Mouse (Mus musculus) MEL (cell line): ENCODE data around the gene Alyref2. TPM values are rescaled to one million over a fixed set of nuclear protein-coding genes. Genes with fewer than 3 reads are reported as not detected.

ENCODE experiments used
- DNase-seq: peaks from one replicate; pipeline ENCODE4 v3.0.0; 2011; ENCODE audit warnings: low read depth, low spot score
- H3K27ac ChIP-seq: 2 replicates; pipeline ENCODE4 v1.5.1; 2012; ENCODE audit warnings: low read depth, mild to moderate bottlenecking, control low read depth, low read length, moderate library complexity; ENCODE audit not compliant: control insufficient read depth
- H3K27me3 ChIP-seq, 2 experiments: fragments of 150-350 bp in 1 of 2; sonication (generic) in 1 of 2; 2 replicates each; pipeline ENCODE4 v1.6.1; 2012; ENCODE audit warnings: low read length in 2 of 2, mild to moderate bottlenecking in 2 of 2, improper control_type of control experiment in 1 of 2, moderate library complexity in 1 of 2; ENCODE audit not compliant: insufficient read depth in 2 of 2, control insufficient read depth in 1 of 2
- H3K36me3 ChIP-seq, 2 experiments: 2 replicates each; pipeline ENCODE4 v1.6.1; 2012 to 2014; ENCODE audit warnings: low read length in 2 of 2, improper control_type of control experiment in 1 of 2, inconsistent platforms in 1 of 2, mild to moderate bottlenecking in 1 of 2; ENCODE audit not compliant: insufficient read depth in 2 of 2, control insufficient read depth in 1 of 2
- H3K4me1 ChIP-seq, 2 experiments: fragments of 150-350 bp in 1 of 2; sonication (generic) in 1 of 2; 2 replicates each; pipeline ENCODE4 v1.6.1; 2012; ENCODE audit warnings: low read length in 2 of 2, improper control_type of control experiment in 1 of 2, mild to moderate bottlenecking in 1 of 2; ENCODE audit not compliant: insufficient read depth in 2 of 2, control insufficient read depth in 1 of 2
- H3K4me3 ChIP-seq, 2 experiments: fragments of 150-350 bp in 1 of 2; sonication (generic) in 1 of 2; 2 replicates each; pipeline ENCODE4 v1.5.1; 2012; ENCODE audit warnings: low read depth in 2 of 2, low read length in 2 of 2, mild to moderate bottlenecking in 2 of 2, moderate library complexity in 2 of 2, control low read depth in 1 of 2, improper control_type of control experiment in 1 of 2; ENCODE audit not compliant: control insufficient read depth in 1 of 2, insufficient read depth in 1 of 2
- H3K79me2 ChIP-seq: 2 replicates; pipeline ENCODE4 v1.6.1; 2012; ENCODE audit warnings: mild to moderate bottlenecking, low read length, moderate library complexity; ENCODE audit not compliant: control insufficient read depth, poor library complexity, insufficient read depth
- H3K9ac ChIP-seq: 2 replicates; pipeline ENCODE4 v1.6.1; 2012; ENCODE audit warnings: low read depth, mild to moderate bottlenecking, control low read depth, low read length, moderate library complexity; ENCODE audit not compliant: control insufficient read depth, poor library complexity, severe bottlenecking
- H3K9me3 ChIP-seq: fragments of 150-350 bp; sonication (generic); replicated peaks from 2 replicates; pipeline ENCODE4 v1.6.1; 2012; ENCODE audit warnings: mild to moderate bottlenecking, low read length, improper control_type of control experiment, moderate library complexity; ENCODE audit not compliant: insufficient read depth
- CTCF ChIP-seq, 3 experiments: IDR thresholded peaks in 2 of 3; conservative IDR thresholded peaks in 1 of 3; 2 replicates each; pipeline ENCODE4 v1.5.1; 2011 to 2012; ENCODE audit warnings: low read length in 3 of 3, low read depth in 2 of 3, mild to moderate bottlenecking in 2 of 3, improper control_type of control experiment in 1 of 3, inconsistent platforms in 1 of 3, mixed read lengths in 1 of 3, moderate library complexity in 1 of 3; ENCODE audit not compliant: control insufficient read depth in 1 of 3, insufficient read depth in 1 of 3, poor library complexity in 1 of 3, severe bottlenecking in 1 of 3
- ETS1 ChIP-seq: IDR thresholded peaks from 2 replicates; pipeline ENCODE4 v1.6.1; 2012; ENCODE audit warnings: low read depth, mild to moderate bottlenecking, inconsistent platforms, low read length, improper control_type of control experiment, moderate library complexity
- GABPA ChIP-seq: IDR thresholded peaks from 2 replicates; pipeline ENCODE4 v1.6.1; 2012; ENCODE audit warnings: low read depth, mild to moderate bottlenecking, inconsistent platforms, low read length, improper control_type of control experiment, moderate library complexity
- HCFC1 ChIP-seq: IDR thresholded peaks from 2 replicates; pipeline ENCODE4 v1.6.1; 2012; ENCODE audit warnings: low read depth, mild to moderate bottlenecking, inconsistent platforms, low read length, improper control_type of control experiment, moderate library complexity
- JUND ChIP-seq: IDR thresholded peaks from 2 replicates; pipeline ENCODE4 v1.6.1; 2011; ENCODE audit warnings: low read depth, mild to moderate bottlenecking, improper control_type of control experiment, low read length
- MAFK ChIP-seq: IDR thresholded peaks from 2 replicates; pipeline ENCODE4 v1.6.1; 2011; ENCODE audit warnings: low read depth, mild to moderate bottlenecking, low read length, improper control_type of control experiment, borderline replicate concordance
- NELFE ChIP-seq: IDR thresholded peaks from 2 replicates; pipeline ENCODE4 v1.6.1; 2011; ENCODE audit warnings: low read depth, low read length, improper control_type of control experiment
- POLR2A ChIP-seq, 2 experiments: IDR thresholded peaks; 2 replicates each; pipeline ENCODE4 v1.6.1; 2011 to 2012; ENCODE audit warnings: low read length in 2 of 2, mild to moderate bottlenecking in 2 of 2, control low read depth in 1 of 2, improper control_type of control experiment in 1 of 2, low read depth in 1 of 2, moderate library complexity in 1 of 2; ENCODE audit not compliant: control insufficient read depth in 1 of 2, insufficient read depth in 1 of 2, poor library complexity in 1 of 2
- POLR2AphosphoS2 ChIP-seq: IDR thresholded peaks from 2 replicates; pipeline ENCODE4 v1.6.1; 2011; ENCODE audit warnings: low read length, improper control_type of control experiment
- POLR2AphosphoS5 ChIP-seq: IDR thresholded peaks from 2 replicates; pipeline ENCODE4 v1.6.1; 2012; ENCODE audit warnings: low read depth, borderline replicate concordance, mild to moderate bottlenecking, inconsistent platforms, low read length, moderate library complexity, mixed read lengths
- RAD21 ChIP-seq: IDR thresholded peaks from 2 replicates; pipeline ENCODE4 v1.6.1; 2011; ENCODE audit warnings: mild to moderate bottlenecking, low read depth, low read length, improper control_type of control experiment
- RCOR1 ChIP-seq: IDR thresholded peaks from 2 replicates; pipeline ENCODE4 v1.6.1; 2012; ENCODE audit warnings: low read depth, mild to moderate bottlenecking, inconsistent platforms, low read length, improper control_type of control experiment
- SIN3A ChIP-seq: IDR thresholded peaks from 2 replicates; pipeline ENCODE4 v1.6.1; 2012; ENCODE audit warnings: low read length, improper control_type of control experiment, inconsistent platforms
- SMC3 ChIP-seq: IDR thresholded peaks from 2 replicates; pipeline ENCODE4 v1.6.1; 2011; ENCODE audit warnings: low read depth, low read length, improper control_type of control experiment
- TBP ChIP-seq: IDR thresholded peaks from 2 replicates; pipeline ENCODE4 v1.8.0; 2011; ENCODE audit warnings: low read depth, low read length, improper control_type of control experiment
- UBTF ChIP-seq: IDR thresholded peaks from 2 replicates; pipeline ENCODE4 v1.6.1; 2012; ENCODE audit warnings: low read depth, mild to moderate bottlenecking, inconsistent platforms, low read length, improper control_type of control experiment, moderate library complexity, borderline replicate concordance; ENCODE audit not compliant: insufficient read depth
- USF1 ChIP-seq: IDR thresholded peaks from 2 replicates; pipeline ENCODE4 v1.6.1; 2014; ENCODE audit warnings: low read depth, mild to moderate bottlenecking, inconsistent platforms, low read length, improper control_type of control experiment, moderate library complexity
- ZC3H11A ChIP-seq: IDR thresholded peaks from 2 replicates; pipeline ENCODE4 v1.6.1; 2012; ENCODE audit warnings: low read depth, mild to moderate bottlenecking, inconsistent platforms, low read length, improper control_type of control experiment
- ZMIZ1 ChIP-seq: IDR thresholded peaks from 2 replicates; pipeline ENCODE4 v1.6.1; 2012; ENCODE audit warnings: low read depth, mild to moderate bottlenecking, inconsistent platforms, low read length, improper control_type of control experiment, moderate library complexity
- polyA plus RNA-seq, 2 experiments: library from polyadenylated mRNA; stranded (reverse) in 1 of 2; unstranded in 1 of 2; fragments of >175 nt in 1 of 2; fragments of >200 nt in 1 of 2; gene quantifications; 2 replicates each; pipeline versions ENCODE4 v1.2.1 to v1.2.4; 2012; ENCODE audit warnings: low replicate concordance in 2 of 2, low read depth in 1 of 2; ENCODE audit not compliant: insufficient read length in 2 of 2, insufficient read depth in 1 of 2, missing spikeins in 1 of 2
- total RNA-seq: library from RNA; depleted of rRNA; stranded (reverse); fragments of 300-350 nt; gene quantifications from 2 replicates; pipeline ENCODE4 v1.2.3, GENCODE M21; 2012

Alyref2 gene
- total and polyA plus RNA-seq, 3 experiments: 5.5 to 8.8 TPM; not detected in 1

DNA sequence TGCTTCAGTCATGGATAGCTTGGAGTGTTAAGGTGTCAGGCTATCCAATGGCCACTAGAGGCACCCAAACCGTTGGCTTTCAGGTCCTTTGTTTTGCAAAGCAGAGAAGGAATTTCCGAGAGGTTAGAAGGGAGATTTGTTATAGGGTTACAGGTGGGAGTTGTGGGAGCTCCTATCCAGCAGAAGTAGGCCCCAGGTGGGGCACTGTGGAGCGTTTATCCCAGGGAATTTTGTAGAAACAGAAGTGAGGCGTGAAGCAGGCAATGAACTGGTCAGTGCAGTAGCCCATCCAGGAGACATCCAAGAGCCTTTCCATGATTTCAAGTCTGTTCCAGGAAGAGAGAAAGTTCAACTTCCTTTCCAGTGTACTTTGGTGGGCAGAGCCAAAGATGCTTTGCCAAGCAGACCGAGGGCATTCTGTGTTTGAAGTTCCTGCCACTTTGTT is 1.6 kb upstream of the Alyref2 start:
- no peak overlapping the region for H3K9ac ChIP-seq
- H3K4me3 ChIP-seq: no peak overlapping the region

GRCm38 (mm10) chr1:171502388-171503249 is 659 bp upstream of the Alyref2 start:
- TF ChIP-seq POLR2AphosphoS5 (peak; percentile 98; the same call in 1 of the 2 replicates), USF1 (no peak), ZC3H11A (no peak), JUND (no peak), POLR2AphosphoS2 (peak; percentile 98), HCFC1 (peak; percentile 41; the same call in 1 of the 2 replicates), TBP (peak; percentile 98), RCOR1 (0 out of 2 replicates have a peak, but pooled peaks have one; percentile 5), POLR2A (IDR thresholded peaks at IDR 0.05; ENCODE audit: control insufficient read depth in 1 of 2, insufficient read depth in 1 of 2, low read depth in 1 of 2, low read length in 2 of 2, poor library complexity in 1 of 2) (peak; percentile 80 to 82), NELFE (peak; percentile 70), ETS1 (peak; percentile 88), SMC3 (no peak), ZMIZ1 (peak; percentile 99), CTCF (IDR thresholded peaks at IDR 0.05 in 2 of 3, conservative IDR thresholded peaks at IDR 0.05 in 1 of 3; ENCODE audit: control insufficient read depth in 1 of 3, insufficient read depth in 1 of 3, low read depth in 2 of 3, low read length in 3 of 3, poor library complexity in 1 of 3, severe bottlenecking in 1 of 3) (peak; percentile 51 to 68 (median 67)), MAFK (no peak), SIN3A (peak; percentile 58; the same call in 1 of the 2 replicates), GABPA (no peak)
- DNase-seq: peak; percentile 95
- Histone ChIP-seq H3K36me3 (no peaks in the 10 kb centered on the region; a peak in 1 of 4 replicates), H3K27ac (peak overlapping the region; percentile 90), H3K9ac (peak overlapping the region; percentile 71), H3K9me3 (no peaks in the 10 kb centered on the region), H3K27me3 (no peaks in the 10 kb centered on the region), H3K4me3 (no peak overlapping the region), H3K79me2 (peaks cover 5% of the 10 kb centered on the region; the same call in 1 of the 2 replicates), H3K4me1 (0 out of 4 replicates have a peak, but pooled peaks cover 0 to 5% of the 10 kb centered on the region in 2 experiments)

More for the DNA sequence above, 1.6 kb upstream of the Alyref2 start:
- Histone ChIP-seq H3K27me3 (no peaks in the 10 kb centered on the region), H3K79me2 (peaks cover 5% of the 10 kb centered on the region; the same call in 1 of the 2 replicates), H3K36me3 (no peaks in the 10 kb centered on the region; a peak in 1 of 4 replicates), H3K9me3 (no peaks in the 10 kb centered on the region), H3K4me1 (0 out of 4 replicates have a peak, but pooled peaks cover 0 to 5% of the 10 kb centered on the region in 2 experiments), H3K27ac (no peak overlapping the region)
- DNase-seq: peak; percentile 74
- TF ChIP-seq UBTF (no peak), RAD21 (no peak), CTCF (IDR thresholded peaks at IDR 0.05 in 2 of 3, conservative IDR thresholded peaks at IDR 0.05 in 1 of 3; ENCODE audit: control insufficient read depth in 1 of 3, insufficient read depth in 1 of 3, low read depth in 2 of 3, low read length in 3 of 3, poor library complexity in 1 of 3, severe bottlenecking in 1 of 3) (peak; percentile 36 to 52 (median 47); a peak in 4 of 6 replicates), SMC3 (0 out of 2 replicates have a peak, but pooled peaks have one; percentile 8)
